Mouse (Mus musculus): ENCODE data around the gene Coq5.

The Coq5 gene

DNA sequence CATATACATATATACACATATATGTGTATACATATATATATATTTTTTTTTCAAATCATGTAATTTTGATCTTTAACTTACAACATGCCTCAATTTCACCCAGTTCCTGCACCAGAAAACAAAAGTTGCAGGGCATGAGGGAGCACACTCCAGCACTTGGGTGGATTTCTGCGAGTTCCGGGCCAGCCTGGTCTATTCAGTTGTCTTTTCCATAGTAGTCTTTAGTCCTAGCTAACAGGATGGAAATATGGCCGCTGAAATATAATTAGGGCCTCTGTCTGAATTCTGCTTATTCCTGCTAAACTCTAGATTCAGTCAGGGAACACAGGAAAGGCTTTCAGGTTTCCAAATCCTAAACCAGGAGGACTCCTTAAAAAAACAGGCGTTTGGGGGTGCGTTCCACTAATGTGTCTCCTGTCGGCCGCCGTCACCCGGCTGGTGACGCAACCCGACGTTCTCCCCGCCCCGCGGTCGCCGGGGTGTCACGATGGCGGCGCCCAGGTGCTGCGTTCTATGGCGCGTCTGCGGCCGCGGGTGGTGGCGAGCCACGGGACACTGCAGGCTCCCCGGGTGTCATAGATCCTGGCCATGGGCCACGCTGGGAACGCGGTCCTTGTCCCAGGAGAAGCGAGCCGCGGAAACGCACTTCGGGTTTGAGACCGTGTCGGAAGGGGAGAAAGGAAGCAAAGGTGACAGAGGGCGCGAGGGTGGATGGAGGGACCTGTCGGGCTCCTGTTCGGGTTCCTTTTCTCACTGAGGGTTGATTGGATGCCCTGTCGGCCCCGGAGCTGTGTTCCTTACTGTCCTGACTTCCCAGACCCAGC is at the start of gene Coq5:
Coq5 (plus strand) TSS at position 441 of the 824 bp plus-strand sequence.
- peak; percentile 85 for DNase-seq

DNA sequence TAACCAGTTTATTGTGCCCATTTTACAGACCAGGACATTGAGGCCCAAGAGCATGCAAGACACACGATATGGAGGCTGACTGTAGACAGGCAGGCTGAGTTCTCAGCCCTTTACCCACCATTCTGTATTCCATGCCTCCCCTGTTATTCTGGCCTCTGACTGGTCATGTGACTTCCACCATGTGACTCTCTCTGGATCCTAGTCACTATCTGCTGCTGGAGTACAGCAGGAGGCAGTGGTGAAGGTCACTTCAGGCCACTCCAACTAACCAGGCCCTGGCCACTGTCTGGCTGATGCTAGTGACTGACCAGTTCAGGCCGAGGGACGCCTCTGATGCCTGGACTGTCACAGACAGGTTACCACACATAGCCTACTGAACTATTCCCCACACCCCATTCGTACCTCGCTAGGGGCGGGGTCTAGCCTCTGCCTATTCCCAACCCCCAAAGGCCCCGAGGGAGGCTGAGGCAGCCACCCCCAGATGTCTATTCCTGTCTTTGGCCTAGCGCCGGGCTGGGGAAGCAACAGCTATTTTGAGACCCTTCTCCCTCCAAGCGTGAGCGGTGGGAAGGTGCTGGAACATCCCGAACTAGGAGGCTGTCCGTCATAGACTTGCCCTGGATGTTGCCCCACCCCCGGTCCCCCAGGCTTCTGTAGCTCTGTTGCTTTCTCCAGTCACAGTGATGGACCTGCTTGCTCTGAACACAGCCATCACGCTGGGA is 48.5 kb upstream of the Coq5 start:
- no peak for DNase-seq

DNA sequence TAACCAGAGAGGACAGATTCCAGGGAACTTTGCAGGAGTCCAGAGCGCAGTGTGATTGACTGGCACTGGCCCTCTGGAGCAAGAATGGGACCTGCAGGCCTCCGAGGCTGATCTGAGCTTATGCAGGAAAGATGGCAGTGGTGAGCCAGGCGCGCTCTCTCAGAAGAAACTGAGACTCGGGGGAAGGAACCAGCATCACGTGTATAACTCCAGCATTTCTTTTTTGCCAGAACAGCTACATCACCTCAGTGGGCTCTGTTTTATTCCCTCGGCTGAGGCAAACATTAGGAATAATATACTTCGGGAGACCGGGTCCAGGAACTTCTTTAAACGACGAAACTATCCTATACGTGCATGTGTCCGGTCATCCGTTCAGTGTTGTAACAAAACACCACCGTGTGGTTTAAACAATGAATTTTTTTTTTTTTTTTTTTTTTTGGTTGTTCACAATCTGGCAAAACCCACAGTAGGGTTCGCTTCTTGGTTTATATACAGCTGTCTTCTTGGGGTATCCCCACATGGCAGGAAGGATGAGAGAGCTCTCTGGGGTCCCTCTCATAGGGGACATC is 47.8 kb upstream of the Coq5 start:
- no peak for DNase-seq

DNA sequence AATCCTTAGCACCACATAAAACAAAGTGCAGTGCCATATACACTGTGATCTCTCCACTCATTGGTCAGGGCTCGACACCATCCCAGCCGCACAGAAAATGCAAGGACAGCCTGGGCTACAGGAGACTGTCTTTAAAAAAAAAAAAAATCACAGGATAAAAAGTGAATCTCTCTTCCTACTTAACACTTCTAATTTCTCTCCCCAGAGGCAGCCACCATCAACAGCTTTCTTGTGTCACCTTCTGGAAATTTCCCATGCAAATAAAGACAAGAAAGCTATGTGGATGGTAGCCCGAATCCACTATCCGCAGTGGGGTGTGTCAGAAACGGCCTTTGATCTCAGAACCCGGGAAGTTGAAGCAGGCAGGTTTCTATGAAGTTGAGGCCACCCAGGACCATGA is 47.0 kb upstream of the Coq5 start:
- DNase-seq, result no peak

DNA sequence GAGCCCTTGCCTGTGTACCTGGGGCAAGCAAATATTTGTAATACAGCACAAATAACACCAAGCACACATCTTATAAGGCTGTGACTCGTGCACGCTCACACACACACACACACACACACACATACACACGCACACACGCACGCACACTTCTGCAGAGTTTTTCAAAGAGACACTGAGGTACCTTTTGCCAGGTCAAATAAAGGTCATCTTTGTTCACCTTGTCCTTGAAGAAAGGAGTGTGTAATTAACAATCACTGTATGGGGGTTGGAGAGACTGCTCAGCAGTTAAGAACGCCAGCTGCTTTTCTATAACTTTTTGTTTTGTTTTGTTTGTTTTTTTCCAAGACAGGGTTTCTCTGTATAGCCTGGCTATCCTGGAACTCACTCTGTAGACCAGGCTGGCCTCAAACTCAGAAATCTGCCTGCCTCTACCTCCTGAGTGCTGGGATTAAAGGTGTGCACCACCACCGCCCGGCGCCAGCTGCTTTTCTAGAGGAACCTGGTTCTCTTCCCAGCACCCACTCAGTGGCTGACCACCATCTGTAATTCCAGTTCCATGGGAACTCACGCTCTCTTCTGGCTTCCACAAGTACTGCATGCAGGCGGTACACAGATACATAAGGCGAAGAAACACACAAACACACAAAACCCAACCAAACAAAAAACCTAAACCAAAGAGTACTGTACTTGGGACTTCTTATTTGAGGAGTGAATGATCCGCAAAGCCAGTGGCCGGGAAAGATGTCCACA is 46.3 kb upstream of the Coq5 start:
- DNase-seq, result no peak

DNA sequence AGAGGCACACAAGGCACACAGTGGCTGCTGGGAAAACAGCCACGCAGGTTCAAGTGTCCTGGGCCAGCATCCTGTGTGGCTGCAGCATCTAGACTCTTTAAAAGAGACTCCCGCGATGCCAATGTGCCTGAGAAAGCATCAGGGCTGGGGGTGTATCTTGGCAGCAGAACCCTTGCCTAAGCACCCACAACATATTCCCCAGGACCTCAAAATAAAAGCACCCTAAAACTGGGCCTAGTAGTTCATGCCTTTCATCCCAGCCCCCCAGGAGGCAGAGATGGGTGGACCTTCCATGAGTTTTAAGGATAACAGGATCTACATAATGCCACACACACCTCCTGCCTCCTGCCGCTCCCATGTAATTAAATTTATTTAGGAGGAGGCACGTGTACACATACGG is 44.9 kb upstream of the Coq5 start:
- DNase-seq, result no peak

DNA sequence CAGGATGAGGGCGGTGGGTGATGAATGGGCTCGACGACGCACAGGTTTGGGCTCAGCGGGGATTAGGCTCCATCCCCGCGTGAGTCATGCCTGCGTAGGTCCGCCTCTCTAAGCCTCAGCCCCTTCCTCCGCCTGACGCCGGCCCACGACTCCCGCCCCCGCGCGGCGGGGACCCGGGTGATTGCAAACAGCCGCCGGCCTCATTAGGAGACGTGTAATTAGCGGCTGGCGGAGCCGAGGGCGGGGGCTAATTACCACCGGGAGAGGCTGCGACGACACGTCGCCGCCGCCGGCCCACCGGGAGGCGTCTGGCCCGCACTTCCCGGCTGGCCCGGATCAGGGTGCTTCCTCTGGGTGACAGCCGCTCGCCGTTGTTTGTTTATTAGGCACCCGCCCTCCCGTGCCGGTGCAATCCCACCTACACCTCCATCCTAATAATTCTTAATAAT is 44.1 kb upstream of the Coq5 start:
- DNase-seq, result peak; percentile 79

DNA sequence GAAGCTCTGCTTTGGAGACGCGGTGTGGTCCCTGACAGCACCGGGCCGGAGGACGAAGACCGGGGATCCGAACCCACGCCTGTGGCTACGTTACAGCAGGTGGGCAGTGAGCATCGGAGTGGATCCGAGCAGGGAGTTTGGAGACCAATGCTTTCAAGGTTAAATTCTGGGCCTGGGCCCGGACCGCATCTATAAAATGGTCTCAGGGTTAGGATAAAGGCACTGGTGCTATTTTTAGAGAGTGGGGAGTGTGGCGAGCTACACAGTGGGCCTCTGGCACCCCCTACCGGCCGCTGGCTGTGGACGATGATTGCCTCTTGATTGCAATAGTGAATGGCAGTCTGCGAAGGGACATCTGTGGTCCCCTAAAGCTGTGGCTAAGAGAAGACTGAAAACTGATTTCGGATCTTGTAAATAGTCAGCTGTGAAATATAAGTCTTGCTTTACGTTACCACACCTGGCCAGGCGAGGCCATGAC is 43.6 kb upstream of the Coq5 start, which contains the start of gene Pop5:
Pop5 (plus strand) TSS at position 51 of the 478 bp plus-strand sequence.
- DNase-seq, result peak; percentile 86

DNA sequence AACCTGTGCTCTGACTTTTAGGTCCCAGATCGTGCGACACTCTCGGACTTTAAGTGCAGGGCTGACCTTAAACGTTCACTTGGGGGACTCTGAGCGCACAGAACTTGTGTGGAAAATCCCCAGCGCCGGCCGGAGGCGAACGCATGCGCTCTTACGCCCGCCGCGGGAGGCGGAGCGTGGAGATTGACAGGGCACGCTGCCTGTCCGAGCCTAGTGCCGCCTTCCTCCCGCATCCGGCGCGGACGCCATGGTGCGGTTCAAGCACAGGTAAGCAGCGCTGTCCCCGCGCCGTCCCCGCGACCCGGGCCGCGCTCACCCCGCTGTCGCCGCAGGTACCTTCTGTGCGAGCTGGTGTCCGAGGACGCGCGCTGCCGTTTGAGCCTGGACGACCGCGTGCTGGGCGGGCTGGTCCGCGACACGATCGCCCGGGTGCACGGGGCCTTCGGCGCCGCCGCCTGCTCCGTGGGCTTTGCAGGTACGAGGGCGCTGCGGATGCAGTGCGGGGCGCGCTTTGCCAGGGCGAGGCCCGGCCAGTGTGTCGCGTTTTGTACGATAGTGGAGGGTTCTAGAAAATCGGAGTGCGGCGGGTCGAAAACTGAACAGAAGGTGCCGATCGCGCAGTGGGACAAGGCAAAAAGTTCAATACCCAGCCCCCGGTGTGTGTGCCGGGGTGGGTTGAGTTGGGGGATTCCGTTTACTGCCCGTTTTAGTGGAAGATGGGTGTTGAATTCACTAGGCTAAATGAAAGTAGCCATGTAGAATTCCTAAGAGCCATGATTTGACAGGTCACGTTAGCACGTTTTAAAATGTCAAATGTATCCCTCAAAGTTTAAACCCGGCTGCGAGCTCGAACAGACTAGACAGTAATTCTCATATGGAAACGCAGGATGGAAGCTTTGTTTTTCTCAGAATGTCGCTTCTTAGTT is 41.4 kb upstream of the Coq5 start:
- peak; percentile 92 for DNase-seq

DNA sequence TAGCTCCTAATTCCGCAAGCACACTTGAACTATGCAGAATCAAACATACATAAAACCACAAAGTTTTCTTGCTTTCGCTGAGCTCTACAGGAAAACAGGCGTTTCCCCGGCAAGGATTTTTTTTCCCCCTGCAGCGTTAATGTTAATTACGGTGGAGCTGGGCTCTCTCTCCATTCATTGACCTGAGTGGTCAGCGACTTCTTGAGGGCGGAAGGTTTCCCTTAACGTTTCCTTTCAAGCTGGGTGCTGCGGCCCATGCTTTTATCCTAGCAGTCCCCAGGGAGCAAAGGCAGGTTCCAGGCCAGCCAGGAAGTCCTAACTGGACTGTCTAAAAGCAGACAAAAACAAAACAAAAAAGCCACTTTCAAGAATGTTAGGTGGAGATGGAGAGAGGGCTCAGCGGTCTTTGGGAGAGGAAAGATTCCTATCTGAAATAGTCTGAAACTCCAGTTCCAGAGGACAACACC is 40.7 kb upstream of the Coq5 start:
- no peak for DNase-seq

DNA sequence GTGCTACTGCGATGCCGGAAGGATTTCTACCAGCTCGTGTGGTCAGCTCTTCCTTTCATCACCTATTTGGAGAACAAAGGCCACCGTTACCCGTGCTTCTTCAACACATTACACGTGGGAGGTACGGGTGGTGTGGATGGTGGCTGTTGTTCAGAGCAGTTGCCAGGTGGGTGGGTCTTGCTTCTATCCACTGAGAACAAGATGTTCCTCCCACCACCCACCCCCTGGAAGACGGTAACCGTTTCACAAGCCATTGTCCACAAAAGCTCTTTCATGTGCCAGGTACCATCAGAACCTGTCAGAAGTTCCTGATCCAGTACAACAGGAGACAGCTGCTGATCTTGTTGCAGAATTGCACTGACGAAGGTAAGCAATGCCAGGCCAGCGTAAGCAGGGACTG is 39.3 kb upstream of the Coq5 start:
- no peak for DNase-seq

DNA sequence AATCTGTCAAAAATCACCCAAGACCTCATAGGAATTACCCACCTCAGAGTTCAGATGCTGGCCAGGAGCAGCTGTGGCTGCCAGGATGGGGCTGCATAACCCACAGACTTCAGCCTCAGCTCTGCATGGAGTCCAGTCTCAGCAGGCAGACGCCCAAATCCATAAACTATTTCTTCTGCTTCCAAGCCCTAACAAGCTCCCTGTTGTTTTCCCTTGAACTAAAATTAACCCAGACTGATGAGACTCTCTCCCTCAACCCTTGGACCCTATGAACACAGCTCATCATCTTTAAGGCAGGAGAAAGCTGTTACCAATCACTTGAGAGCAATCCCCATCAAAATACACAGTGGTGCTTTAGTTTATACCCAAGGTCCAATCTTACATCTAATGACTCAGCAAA is 24.0 kb upstream of the Coq5 start:
- DNase-seq, result no peak

DNA sequence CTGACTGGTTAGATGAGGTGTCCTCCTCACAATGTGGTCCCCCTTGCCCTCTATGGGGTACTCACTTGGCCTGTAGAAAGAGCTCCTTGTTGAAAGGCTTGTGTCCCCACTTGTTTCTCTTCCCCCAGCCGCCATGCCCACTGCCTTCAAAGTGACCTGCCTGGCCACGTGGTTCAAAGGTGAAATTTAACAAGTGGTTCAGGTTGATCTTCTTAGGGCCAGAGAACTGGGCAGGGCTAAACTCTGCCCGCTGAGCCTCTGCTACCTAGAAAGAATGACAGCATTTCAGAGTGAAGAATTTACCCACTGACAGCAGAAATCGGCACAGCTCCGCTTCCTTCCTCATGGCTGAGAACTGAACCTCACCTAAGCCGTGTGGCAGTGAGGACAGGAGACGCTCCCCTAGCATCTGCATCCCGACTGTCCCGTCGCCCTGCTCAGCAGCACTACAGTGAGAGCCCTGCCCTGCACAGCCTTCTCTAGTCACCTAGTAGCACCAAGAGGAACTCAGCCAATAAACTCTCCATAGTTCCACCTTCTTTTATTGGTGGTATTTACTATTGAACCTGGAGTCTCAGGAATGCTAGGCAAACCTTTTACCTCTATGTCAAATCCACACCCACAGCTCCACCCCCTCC is 22.4 kb upstream of the Coq5 start:
- DNase-seq, result no peak

DNA sequence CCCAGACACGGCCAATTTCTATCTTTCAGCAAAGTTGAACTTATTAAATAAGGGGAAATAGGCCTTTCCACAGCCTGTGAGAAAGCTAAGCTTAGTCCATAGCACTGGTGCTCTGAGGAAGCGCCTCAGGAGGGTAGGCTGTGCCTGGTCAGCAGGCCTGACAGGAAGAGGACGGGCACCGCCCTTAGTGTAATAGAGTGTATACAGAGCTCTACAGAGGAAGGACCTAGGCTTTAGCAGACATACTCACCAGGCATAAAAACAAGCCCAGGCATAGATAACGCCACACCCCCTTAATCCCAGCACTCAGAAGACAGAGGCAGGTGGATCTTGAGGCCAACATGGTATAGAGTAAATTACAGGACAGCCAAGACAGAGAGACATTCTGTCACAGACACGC is 19.1 kb upstream of the Coq5 start:
- DNase-seq, result no peak

DNA sequence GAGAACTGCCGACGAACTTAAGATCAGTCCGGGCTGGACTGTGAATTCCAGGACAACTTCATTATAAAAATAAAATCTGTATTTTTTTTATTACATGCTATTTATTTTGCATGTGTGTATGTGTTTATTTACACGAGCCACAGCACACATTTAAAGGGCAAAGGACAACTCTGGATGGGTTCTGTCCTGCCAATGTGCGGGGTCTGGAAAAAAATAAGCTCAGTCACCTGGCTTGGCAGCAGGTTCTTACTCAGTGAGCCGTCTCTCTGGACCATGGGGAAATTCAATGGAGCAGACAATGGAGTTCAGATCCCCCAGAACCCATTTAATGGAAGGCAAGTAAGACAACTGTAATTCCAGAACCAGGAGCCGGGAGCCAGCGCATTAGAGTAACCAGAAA is 18.3 kb upstream of the Coq5 start:
- DNase-seq, result no peak

DNA sequence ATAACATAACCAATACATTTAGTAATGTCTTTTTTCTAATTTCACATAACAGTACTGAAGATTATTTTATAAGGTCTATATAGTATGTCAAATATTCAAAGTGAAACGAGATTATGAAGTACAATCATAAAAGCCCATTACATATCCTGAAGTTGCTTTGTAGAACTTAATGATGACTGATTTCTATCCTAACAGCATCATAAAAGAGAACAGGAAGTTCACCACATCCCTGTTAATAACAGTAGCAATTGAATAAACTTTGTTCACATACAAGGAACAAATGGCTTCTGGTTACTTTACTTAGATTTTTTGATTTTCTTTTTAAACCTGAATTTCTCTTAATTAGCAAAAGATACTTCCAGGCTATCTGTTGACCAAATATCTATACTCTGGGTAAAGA is 17.6 kb upstream of the Coq5 start:
- DNase-seq, result no peak

DNA sequence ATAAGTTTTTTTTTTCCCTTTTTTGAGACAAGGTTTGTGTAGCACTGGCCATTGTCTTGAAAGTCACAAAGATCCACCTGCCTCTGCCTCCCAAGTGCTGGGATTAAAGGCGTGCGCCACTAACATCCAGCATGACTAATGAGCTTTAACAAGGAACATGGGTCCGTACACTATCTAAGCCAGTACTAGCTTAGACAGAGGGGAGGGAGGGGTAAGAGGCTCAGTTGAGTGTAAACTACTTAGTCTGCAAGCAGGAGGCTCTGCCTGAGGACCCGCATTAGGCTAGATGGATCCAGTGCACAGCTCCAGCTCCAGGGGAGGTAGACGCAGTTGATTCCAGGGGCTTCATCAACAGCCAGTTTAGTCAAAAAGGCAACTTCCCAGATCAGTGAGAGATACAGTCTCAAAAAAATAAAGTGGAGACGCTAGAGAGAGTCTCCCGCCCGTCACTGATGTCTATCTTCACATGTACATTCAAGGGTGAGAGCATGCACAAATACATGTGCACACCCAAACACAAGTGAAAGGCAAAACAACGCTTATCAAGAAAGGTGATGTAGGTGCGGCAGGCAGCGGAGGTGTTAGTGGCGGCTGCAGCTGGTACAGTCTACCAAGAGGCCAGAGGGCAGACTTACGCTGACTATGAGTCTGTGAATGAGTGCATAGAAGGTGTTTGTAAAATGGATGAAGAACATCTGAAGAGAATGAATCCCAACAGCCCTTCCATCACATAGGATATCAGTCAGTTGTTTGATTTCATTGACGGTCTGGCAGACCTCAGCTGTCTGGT is 16.8 kb upstream of the Coq5 start:
- no peak for DNase-seq

DNA sequence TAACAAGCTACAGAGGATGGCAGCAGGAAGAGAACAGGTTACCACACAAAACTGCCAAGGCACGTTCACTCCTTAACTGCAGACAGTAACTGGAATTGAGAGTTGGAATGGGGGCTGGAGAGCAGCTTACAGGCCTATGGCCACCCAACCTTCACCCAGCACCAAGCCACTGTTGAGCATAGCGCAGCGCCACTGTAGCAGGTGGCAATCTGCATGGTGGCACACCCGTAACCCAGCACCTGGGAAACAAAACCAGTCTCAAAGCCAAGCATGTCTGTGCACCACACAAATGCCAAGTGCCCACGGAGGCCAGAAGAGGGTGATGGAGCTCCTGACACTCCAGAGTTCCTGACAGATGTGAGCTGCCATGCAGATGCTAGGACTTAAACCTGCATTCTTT is 13.1 kb upstream of the Coq5 start:
- DNase-seq, result no peak

DNA sequence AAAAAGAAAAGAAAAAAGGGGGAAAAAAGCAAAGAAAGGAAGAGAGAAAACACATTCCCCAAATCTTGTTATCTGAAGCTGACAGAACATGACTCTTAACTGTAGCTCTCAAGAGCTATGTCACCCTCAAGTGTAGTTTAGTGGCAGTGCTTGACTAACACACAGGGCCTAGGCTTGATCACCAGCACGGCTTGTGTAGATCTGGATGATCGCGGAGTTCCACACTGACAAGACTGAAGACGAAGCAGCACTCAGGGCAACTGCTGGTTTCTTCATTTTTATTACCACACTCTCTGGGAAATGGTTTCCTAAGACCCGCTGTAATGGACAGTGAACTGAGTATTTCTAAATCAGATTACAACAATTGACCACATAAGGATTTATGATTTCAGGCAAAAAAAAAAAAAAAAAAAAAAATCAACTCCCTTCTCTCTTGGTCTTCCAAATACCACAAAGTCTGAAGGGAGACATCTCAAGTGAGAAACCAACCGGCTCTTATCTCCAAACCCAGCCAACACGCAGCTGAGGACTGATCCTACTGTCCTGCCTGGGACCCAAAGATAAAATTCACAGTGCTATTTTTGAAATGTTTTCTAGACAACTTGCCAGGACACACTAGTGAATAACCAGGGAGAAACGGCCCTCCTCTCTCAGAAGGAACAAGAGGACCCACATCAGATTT is 12.5 kb upstream of the Coq5 start:
- DNase-seq, result no peak

All from cerebellum, adult 11-12 months (tissue).